Mouse (Mus musculus) thymus, postnatal 0 days (tissue): ENCODE measurements at regions not wholly inside any gene's neighbourhood (a gene's known extent, or its start where the extent isn't known, plus 50 kb on each side); places are given as distances from the start of the nearest gene placed in this dataset.

Source experiments
- DNase-seq: peaks from one replicate; pipeline ENCODE4 v3.0.0-alpha.2; 2015; ENCODE audit warnings: low spot score

DNA sequence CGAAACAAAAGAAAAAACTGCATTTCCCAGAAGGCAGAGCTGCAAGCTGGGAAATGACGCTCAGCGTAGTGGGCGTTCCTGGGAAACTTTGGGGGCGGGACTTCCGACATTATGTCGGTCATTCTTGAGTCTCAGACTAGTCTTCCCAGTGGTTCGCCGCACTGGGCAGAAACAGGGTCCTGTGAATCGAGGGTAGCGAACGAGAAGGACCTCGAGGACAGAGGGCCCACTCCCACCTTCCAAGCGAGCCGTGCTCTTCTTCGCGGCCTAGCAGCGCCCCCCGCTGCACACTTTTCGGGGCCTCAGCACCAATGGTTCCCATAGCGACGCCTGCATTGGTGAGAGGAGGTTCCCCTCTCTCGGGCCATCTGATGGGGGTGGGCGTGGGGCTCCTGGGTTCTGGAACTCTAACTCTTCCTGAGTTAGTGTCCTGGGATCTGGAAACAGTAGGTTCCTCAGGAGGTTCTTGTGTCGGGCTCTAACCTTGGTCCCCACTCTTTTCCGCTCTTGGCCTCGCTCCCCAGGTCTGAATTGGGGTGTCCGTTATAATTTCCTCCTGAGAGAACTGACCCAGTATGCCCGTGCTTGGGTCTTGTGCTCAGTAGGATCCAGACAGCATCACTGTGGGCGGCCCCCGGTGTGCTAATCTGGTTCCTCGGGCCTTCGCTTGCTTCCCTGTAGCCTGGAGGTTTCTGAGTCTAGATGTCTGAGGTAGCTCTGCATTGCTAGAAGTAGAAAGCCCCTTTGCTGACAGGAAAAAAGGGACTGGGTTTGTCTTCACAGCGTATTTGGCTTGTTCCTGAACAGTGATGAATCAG is 52.8 kb upstream of the Gramd1a start:
- peak; percentile 76 for DNase-seq

DNA sequence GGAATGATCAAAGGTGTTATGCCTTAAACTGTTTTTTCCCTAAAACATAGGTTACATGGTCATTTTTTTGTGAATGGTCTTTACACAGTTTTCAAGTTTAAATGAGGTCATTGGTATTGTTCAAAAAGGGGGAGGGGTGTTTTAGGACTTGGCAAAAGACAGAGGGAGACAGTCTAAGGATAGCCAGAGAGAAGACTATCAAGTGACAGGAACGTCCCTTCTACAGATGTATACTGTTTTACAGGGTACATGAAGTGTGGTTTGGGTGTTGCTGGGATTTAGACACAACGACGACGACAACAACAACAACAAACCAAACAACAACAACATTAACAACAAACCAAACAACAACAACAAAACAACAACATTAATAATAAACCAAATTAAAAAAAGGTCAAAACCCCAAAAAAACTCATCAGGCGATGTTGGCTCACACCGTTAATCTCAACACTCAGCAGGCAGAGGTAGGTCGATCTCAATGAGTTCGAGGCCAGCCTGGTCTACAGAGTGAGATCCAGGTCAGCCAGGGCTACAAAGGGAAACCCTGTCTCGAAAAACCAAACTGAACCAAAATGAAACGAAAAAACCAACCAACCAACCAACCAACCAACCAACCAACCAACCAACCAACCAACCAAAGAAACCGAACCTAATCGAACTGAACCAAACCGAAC is 52.0 kb upstream of the Gramd1a start:
- no peak for DNase-seq
